Mouse (Mus musculus) monocyte, adult 5-6 weeks (primary cell): ENCODE data around the gene Sgms1. TPM values are rescaled to one million over a fixed set of nuclear protein-coding genes. Genes with fewer than 3 reads are reported as not detected.
"Not testable (repeated sequence)": the region's sequence is repeated elsewhere in the genome, so short reads cannot be mapped to it uniquely, and the experiment has no call there.

ENCODE experiments used
- ATAC-seq: fragments of 153-309, 156-312 bp; replicated peaks from 2 replicates; pipeline ENCODE4 v1.8.0; 2017; ENCODE audit warnings: mild to moderate bottlenecking; ENCODE audit not compliant: low TSS enrichment, insufficient number of reproducible peaks, severe bottlenecking, poor library complexity, low FRiP score
- total RNA-seq: library from RNA; stranded (forward); fragments of 200-1000, 200-491, 200-594 nt; gene quantifications from 3 replicates; pipeline ENCODE4 v1.2.3, GENCODE M21; 2017

Sgms1 gene
- total RNA-seq, 1 experiment from 2014 or later: 146 TPM

DNA sequence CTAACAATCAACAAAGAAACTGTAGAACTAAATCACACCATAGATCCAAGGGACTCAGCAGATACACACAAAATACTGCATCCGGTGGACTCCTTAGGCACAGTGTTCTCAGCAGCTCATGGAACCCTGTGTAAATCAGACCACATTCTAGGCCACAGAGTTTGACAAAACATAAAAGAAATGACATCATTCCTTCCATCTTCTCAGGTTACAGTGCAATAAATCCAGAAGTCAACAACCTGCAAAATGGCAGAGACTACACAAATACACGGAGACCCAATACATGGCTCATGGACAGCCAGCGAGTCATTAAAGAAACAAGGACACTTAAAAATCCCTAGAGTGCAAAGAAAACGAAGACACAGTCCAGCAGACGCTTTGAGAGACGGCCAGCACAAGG, 51.8 kb downstream of the Sgms1 start:
- no peak for ATAC-seq

DNA sequence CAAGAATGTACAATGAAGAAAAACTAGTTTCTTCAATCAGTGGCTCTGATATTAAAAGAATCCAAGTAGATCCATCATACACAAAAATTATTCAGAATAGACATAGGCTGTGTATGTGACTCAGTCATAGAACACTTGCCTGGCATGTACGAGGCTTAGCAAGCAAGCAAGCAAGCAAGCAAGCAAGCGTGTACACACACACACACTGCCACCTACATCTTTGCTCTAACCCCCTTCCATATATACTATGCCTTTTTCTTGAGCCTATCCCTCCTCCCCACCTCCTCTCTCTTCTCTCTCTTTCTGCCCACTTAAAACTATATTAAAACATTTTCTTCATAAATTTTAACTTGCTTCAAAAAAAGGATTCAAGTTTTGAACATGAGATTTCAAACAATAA, 54.8 kb downstream of the Sgms1 start:
- ATAC-seq: no peak

- ATAC-seq: no peak
Observed at GRCm38 (mm10) chr19:32333544-32333943, 56.0 kb downstream of the Sgms1 start.

GRCm38 (mm10) chr19:32332779-32333460, 56.6 kb downstream of the Sgms1 start:
- ATAC-seq: no peak

DNA sequence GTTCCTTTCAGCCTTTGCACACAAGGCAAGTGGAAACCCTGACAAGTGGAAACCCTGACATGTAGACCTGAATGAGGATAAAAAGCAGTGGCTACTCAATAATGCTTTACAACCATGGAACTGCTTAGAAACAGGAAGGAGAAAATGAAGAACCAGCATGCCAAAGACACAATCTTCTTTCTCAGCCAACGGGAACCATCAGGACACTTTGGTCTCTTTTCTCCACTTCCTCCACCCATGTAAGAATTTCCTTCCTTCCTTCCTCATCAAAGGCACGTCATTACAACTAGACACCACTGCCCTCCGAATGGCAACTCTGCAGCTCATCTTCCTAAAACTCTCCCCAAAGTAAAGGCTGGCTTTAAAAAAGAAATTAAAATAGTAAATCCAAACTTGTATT, 59.3 kb downstream of the Sgms1 start:
- peak; percentile 69; the same call in 1 of the 2 replicates for ATAC-seq

GRCm38 (mm10) chr19:32329511-32329910, 60.0 kb downstream of the Sgms1 start:
- no peak for ATAC-seq

DNA sequence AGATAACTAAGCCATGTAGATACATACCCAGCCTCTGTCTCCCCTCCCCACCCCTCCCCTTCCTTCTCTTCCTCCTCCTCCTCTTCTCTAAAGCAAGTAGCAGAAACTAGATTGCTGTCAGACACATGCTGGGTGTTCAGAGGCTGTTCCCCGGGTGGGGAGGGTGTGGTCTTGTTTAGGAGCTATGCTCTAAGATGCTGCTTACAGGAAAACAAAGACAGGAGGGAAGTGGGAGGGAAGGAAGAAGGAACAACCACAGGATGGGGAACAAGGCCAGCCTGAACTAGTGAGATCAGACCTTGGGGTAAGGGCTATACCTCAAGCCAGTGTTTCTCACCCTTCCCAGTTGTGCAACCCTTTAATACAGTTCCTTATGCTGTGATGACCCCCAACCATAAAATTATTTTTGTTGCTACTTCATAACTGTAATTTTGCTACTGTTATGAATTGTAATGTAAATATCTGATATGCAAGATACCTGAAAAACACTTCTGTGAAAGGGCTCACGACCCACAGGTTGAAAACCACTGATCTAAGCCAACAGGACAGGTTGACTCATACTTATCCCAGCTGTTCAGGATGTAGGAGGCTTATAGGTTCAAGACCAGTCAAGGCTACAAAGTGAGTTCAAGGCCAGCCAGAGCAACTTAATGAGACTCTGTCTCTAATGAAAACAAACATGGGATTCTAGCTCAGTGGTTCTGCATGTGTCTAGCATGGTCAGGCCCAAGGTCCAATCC, 61.3 kb downstream of the Sgms1 start:
- peak; percentile 74 for ATAC-seq

- no peak for ATAC-seq
Observed at GRCm38 (mm10) chr19:32326621-32327021, 62.9 kb downstream of the Sgms1 start.

DNA sequence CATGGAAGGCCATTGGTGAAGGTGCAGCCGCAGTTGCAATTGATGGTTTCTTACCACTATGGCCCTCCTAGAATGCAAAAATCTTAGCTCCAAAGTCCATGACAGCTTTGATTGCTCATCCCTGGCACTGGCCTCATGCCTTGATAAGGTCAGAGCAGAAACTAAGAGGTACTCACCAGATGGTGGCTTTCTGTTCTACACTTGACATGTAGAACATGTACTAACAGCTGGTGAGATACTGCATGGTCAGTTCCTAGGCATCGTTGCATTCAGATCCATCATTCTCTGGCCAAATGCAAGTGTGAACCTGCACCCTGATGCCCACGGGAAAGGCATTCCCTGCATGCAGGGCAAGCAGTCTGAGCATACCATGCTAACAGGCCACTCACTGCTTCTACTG, 63.4 kb downstream of the Sgms1 start:
- no peak for ATAC-seq

- no peak for ATAC-seq
Observed at GRCm38 (mm10) chr19:32325100-32325768, 64.3 kb downstream of the Sgms1 start.

GRCm38 (mm10) chr19:32324550-32324949, 65.0 kb downstream of the Sgms1 start:
- ATAC-seq: no peak

DNA sequence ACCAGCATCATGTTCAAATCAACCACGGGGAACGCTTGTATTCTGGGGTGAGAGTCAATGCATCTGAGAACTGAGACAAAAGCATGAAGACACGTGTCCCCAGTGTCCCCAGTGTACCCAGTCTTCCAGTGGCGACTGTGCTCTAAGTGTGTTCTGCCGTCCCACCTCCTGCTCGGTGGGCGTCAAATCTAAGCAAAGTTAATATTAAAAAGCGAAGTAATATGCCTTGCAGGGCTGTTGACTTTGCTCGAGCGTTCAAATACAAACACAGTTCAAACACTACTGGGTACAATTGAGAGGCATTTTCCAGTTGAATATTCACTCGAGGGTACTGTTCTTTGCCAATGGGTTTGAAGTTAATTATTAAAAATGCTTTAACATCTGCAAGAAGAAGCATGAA, 66.4 kb downstream of the Sgms1 start:
- no peak for ATAC-seq

- no peak for ATAC-seq
Observed at GRCm38 (mm10) chr19:32322429-32323035, 67.0 kb downstream of the Sgms1 start.

- ATAC-seq: peak; percentile 89
Observed at GRCm38 (mm10) chr19:32320366-32320666, 69.2 kb downstream of the Sgms1 start.

- ATAC-seq: peak; percentile 34; the same call in 1 of the 2 replicates
Observed at GRCm38 (mm10) chr19:32319531-32320365, 69.8 kb downstream of the Sgms1 start.

GRCm38 (mm10) chr19:32319057-32319456, 70.5 kb downstream of the Sgms1 start:
- ATAC-seq: no peak

DNA sequence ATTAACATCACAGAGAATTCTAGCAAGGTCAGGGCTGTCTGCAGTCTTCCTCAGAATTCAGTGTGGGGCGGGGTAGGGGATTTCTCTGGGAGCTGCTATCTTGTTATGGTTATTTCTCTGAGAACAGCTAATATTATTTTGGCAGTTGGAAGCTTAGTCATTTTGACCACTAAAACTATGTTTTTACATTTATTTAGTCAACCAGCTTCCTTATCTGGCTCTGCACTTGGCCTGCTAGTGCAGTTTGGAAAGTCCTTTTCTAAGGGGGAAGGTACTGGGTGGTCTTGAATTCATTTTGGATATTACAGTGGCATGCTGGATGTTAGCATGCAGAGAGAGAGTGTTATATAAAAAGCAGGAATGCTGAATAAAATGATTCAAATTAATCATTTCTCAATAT, 72.2 kb downstream of the Sgms1 start:
- not testable (repeated sequence) for ATAC-seq

DNA sequence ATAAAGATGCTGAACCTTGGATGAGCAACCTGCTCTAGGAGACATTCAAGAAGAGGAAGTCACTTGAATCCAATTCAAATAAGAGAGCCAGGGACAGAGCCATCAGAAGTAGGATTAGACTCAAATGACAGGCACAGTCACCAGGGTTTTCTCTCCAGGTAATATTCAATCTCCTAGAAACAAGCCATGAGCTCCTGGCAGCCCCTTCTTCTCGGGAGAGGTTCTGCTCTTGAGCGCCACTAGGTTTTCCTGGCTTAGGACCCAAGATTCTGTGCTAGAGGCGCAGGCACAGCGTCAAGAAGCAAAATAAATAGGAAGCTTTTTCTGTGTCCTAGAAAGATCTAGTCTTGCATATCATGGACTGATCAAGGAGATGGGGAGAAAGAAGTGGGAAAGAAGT, 76.2 kb downstream of the Sgms1 start:
- ATAC-seq: no peak

- no peak for ATAC-seq
Observed at GRCm38 (mm10) chr19:32311762-32312161, 77.8 kb downstream of the Sgms1 start.
